Mouse (Mus musculus) ES-E14 (cell line): ENCODE data around the gene Hist1h2bk. TPM values are rescaled to one million over a fixed set of nuclear protein-coding genes. Genes with fewer than 3 reads are reported as not detected.

Source experiments
- DNase-seq: peaks from one replicate; pipeline ENCODE4 v3.0.0-alpha.2; 2013; ENCODE audit warnings: low read depth, low spot score
- H3K27ac ChIP-seq: 2 replicates; pipeline ENCODE4 v1.5.1; 2012; ENCODE audit warnings: low read depth, mild to moderate bottlenecking, low read length, moderate library complexity, mixed read lengths; ENCODE audit not compliant: poor library complexity, insufficient read depth, severe bottlenecking
- H3K36me3 ChIP-seq: 2 replicates; pipeline ENCODE4 v1.6.1; 2012; ENCODE audit warnings: mild to moderate bottlenecking, low read length, moderate library complexity, mixed read lengths; ENCODE audit not compliant: control insufficient read depth, poor library complexity, insufficient read depth, severe bottlenecking
- H3K4me1 ChIP-seq, 2 experiments: fragments of 150-350 bp in 1 of 2; sonication (generic) in 1 of 2; 2 replicates each; pipeline ENCODE4 v1.6.1; 2012; ENCODE audit warnings: low read length in 2 of 2, mild to moderate bottlenecking in 1 of 2, mixed read lengths in 1 of 2; ENCODE audit not compliant: control insufficient read depth in 2 of 2, insufficient read depth in 2 of 2, poor library complexity in 1 of 2
- H3K4me3 ChIP-seq, 2 experiments: fragments of 150-350 bp in 1 of 2; sonication (generic) in 1 of 2; 2 replicates each; pipeline ENCODE4 v1.5.1; 2012; ENCODE audit warnings: low read length in 2 of 2, low read depth in 1 of 2, mild to moderate bottlenecking in 1 of 2, mixed read lengths in 1 of 2; ENCODE audit not compliant: insufficient read depth in 1 of 2, poor library complexity in 1 of 2, severe bottlenecking in 1 of 2
- H3K9ac ChIP-seq: 2 replicates; pipeline ENCODE4 v1.6.1; 2012; ENCODE audit warnings: low read depth, mild to moderate bottlenecking, low read length, mixed read lengths; ENCODE audit not compliant: poor library complexity, insufficient read depth, severe bottlenecking
- H3K9me3 ChIP-seq: fragments of 150-350 bp; sonication (generic); 2 replicates; pipeline ENCODE4 v1.6.1; 2012; ENCODE audit warnings: low read depth, mild to moderate bottlenecking, low read length; ENCODE audit not compliant: control insufficient read depth, insufficient read depth
- CHD2 ChIP-seq: IDR thresholded peaks from 2 replicates; pipeline ENCODE4 v1.6.1; 2014; ENCODE audit warnings: mild to moderate bottlenecking, low read depth, low read length, inconsistent platforms
- HCFC1 ChIP-seq: IDR thresholded peaks from 2 replicates; pipeline ENCODE4 v1.6.1; 2012; ENCODE audit warnings: low read length, inconsistent platforms, borderline replicate concordance; ENCODE audit not compliant: insufficient read depth
- MAFK ChIP-seq: IDR thresholded peaks from 2 replicates; pipeline ENCODE4 v1.6.1; 2014; ENCODE audit warnings: mild to moderate bottlenecking, low read depth, low read length, inconsistent platforms; ENCODE audit not compliant: insufficient read depth
- ZC3H11A ChIP-seq: IDR thresholded peaks from 2 replicates; pipeline ENCODE4 v1.6.1; 2012; ENCODE audit warnings: low read depth, mild to moderate bottlenecking, inconsistent platforms, low read length, borderline replicate concordance
- ZNF384 ChIP-seq: IDR thresholded peaks from 2 replicates; pipeline ENCODE4 v1.6.1; 2012; ENCODE audit warnings: low read depth, low read length, inconsistent platforms
- in situ Hi-C, 2 experiments: fragments of 600-800 bp; cut with MboI; formaldehyde crosslinking; loops; one replicate each; pipeline ENCODE4 v1.15.1; 2025; ENCODE audit warnings: low sequenced_read_pairs in 2 of 2, inconsistent platforms in 1 of 2; ENCODE audit not compliant: unreplicated experiment in 2 of 2
- total RNA-seq: library from RNA; depleted of rRNA; stranded (reverse); fragments of 300-350 nt; gene quantifications from 2 replicates; pipeline ENCODE4 v1.2.3, GENCODE M21; 2012

Gene Hist1h2bk
- total RNA-seq, 1 experiment: 1,966 TPM

GRCm38 (mm10) chr13:22030493-22030892, 5.2 kb upstream of the Hist1h2bk start:
- H3K9ac ChIP-seq: no peak overlapping the region
- H3K27ac ChIP-seq: no peak overlapping the region
- H3K36me3 ChIP-seq: no peaks in the 10 kb centered on the region
- in situ Hi-C loops: loop anchor here (10.0 to 25.0 kb wide), 8 partner anchors 293 to 1732 kb away; partner anchors contain the start of genes Hist1h4j (in 2 of the 2), Abt1 (in 1 of the 2), Hist1h1a (in 1 of the 2) and Hist1h1d (in 1 of the 2)
- peaks cover 0 to 15% of the 10 kb centered on the region in 2 experiments; a peak in 2 of 4 replicates for H3K4me1 ChIP-seq
- no peak for DNase-seq
- TF ChIP-seq ZNF384 (peak; percentile 83), HCFC1 (no peak)
- no peak overlapping the region for H3K4me3 ChIP-seq
- H3K9me3 ChIP-seq: no peaks in the 10 kb centered on the region

GRCm38 (mm10) chr13:22033741-22034442, 1.8 kb upstream of the Hist1h2bk start:
- Histone ChIP-seq H3K4me1 (peaks cover 0 to 10% of the 10 kb centered on the region in 2 experiments; a peak in 1 of 4 replicates), H3K36me3 (no peaks in the 10 kb centered on the region), H3K27ac (no peak overlapping the region; the same call in 1 of the 2 replicates), H3K9me3 (no peaks in the 10 kb centered on the region), H3K4me3 (peak overlapping the region; percentile 67 to 74), H3K9ac (peak overlapping the region; percentile 61; the same call in 1 of the 2 replicates)
- TF ChIP-seq MAFK (no peak), ZNF384 (no peak), CHD2 (no peak), HCFC1 (no peak), ZC3H11A (no peak)
- DNase-seq: no peak
- in situ Hi-C loops: loop anchor here (10.0 to 25.0 kb wide), 8 partner anchors 297 to 1728 kb away; partner anchors contain the start of genes Hist1h4j (in 2 of the 2), Abt1 (in 1 of the 2), Hist1h1a (in 1 of the 2) and Hist1h1d (in 1 of the 2)

GRCm38 (mm10) chr13:22034443-22035266, 1.0 kb upstream of the Hist1h2bk start:
- Histone ChIP-seq H3K9me3 (no peaks in the 10 kb centered on the region), H3K27ac (peak overlapping the region; percentile 89), H3K36me3 (no peaks in the 10 kb centered on the region), H3K4me3 (peak overlapping the region; percentile 67 to 74), H3K9ac (peak overlapping the region; percentile 90), H3K4me1 (peaks cover 0 to 10% of the 10 kb centered on the region in 2 experiments; a peak in 1 of 4 replicates)
- TF ChIP-seq CHD2 (no peak), ZNF384 (no peak), MAFK (no peak), HCFC1 (no peak), ZC3H11A (no peak)
- DNase-seq: no peak
- in situ Hi-C loops: loop anchor here (10.0 to 25.0 kb wide), 8 partner anchors 297 to 1728 kb away; partner anchors contain the start of genes Hist1h4j (in 2 of the 2), Abt1 (in 1 of the 2), Hist1h1a (in 1 of the 2) and Hist1h1d (in 1 of the 2)

- Histone ChIP-seq H3K27ac (peak overlapping the region; percentile 47), H3K9ac (peak overlapping the region; percentile 66), H3K36me3 (no peaks in the 10 kb centered on the region), H3K4me1 (peaks cover 0 to 8% of the 10 kb centered on the region in 2 experiments; a peak in 1 of 4 replicates), H3K4me3 (peak overlapping the region; percentile 4 to 58), H3K9me3 (no peaks in the 10 kb centered on the region)
- in situ Hi-C loops: loop anchor here (10.0 to 25.0 kb wide), 8 partner anchors 299 to 1726 kb away; partner anchors contain the start of genes Hist1h4j (in 2 of the 2), Abt1 (in 1 of the 2), Hist1h1a (in 1 of the 2) and Hist1h1d (in 1 of the 2)
- DNase-seq: no peak
- TF ChIP-seq ZNF384 (no peak), ZC3H11A (no peak)
These were observed 683 bp downstream of the Hist1h2bk start for GRCm38 (mm10) chr13:22036149-22036956.
